Mouse (Mus musculus) kidney, postnatal 0 days (tissue): Measurements from ENCODE around the gene Tenm3. TPM values are rescaled to one million over a fixed set of nuclear protein-coding genes. Genes with fewer than 3 reads are reported as not detected.

Source experiments
- ATAC-seq: fragments of 200-750 bp; cut with Nextera tagmentation; replicated peaks from 2 replicates; pipeline ENCODE4 v1.8.0; 2017; ENCODE audit warnings: low read depth, moderate number of reproducible peaks, moderate TSS enrichment, moderate library complexity; ENCODE audit not compliant: low FRiP score
- DNase-seq: peaks from one replicate; pipeline ENCODE4 v3.0.0-alpha.2; 2016; ENCODE audit warnings: low spot score
- H3K27ac ChIP-seq: fragments of 300-500 bp; sonication (generic); 2 replicates; pipeline ENCODE4 v1.5.1; 2014; ENCODE audit warnings: mild to moderate bottlenecking
- H3K27me3 ChIP-seq: fragments of 300-500 bp; sonication (generic); 2 replicates; pipeline ENCODE4 v1.6.1; 2014; ENCODE audit warnings: low read length, mixed read lengths; ENCODE audit not compliant: insufficient read depth
- H3K36me3 ChIP-seq: fragments of 300-500 bp; sonication (generic); 2 replicates; pipeline ENCODE4 v1.6.1; 2014; ENCODE audit warnings: low read length, mixed read lengths; ENCODE audit not compliant: insufficient read depth
- H3K4me1 ChIP-seq: fragments of 300-500 bp; sonication (generic); replicated peaks from 2 replicates; pipeline ENCODE4 v1.6.1; 2014; ENCODE audit warnings: antibody characterized with exemption, low read length, mixed read lengths; ENCODE audit not compliant: insufficient read depth
- H3K4me2 ChIP-seq: fragments of 300-500 bp; sonication (generic); 2 replicates; pipeline ENCODE4 v1.6.1; 2014; ENCODE audit warnings: mild to moderate bottlenecking, low read length, moderate library complexity, mixed read lengths
- H3K4me3 ChIP-seq: fragments of 300-500 bp; sonication (generic); replicated peaks from 2 replicates; pipeline ENCODE4 v1.5.1; 2014; ENCODE audit warnings: low read depth, low read length
- H3K9ac ChIP-seq: fragments of 300-500 bp; sonication (generic); 2 replicates; pipeline ENCODE4 v1.6.1; 2014; ENCODE audit warnings: low read depth, low read length
- H3K9me3 ChIP-seq: fragments of 300-500 bp; sonication (generic); replicated peaks from 2 replicates; pipeline ENCODE4 v1.6.1; 2016; ENCODE audit warnings: low read length, inconsistent platforms, mixed read lengths
- CTCF ChIP-seq: IDR thresholded peaks from 2 replicates; pipeline ENCODE4 v1.5.1; 2016; ENCODE audit warnings: antibody characterized with exemption, low read depth, mild to moderate bottlenecking, moderate library complexity
- WGBS: fragments of 180-500 bp; shearing (Covaris S2); extraction: QIAGEN DNeasy Blood & Tissue Kit; methylation state at CpG from one replicate; pipeline ENCODE4 v1.1.7; 2014; 5-methylcytosine and 5-hydroxymethylcytosine counted together
- polyA plus RNA-seq: library from polyadenylated mRNA; unstranded; fragments of >200 nt; fragmentation: Nextera tagmentation; extraction: Ambion mirVana; gene quantifications from 2 replicates; pipeline ENCODE4 v1.2.1, GENCODE M21; 2015

Gene Tenm3
- polyA plus RNA-seq, 1 experiment from 2014 or later, result 15.3 TPM

GRCm38 (mm10) chr8:48704485-48704884, 139.3 kb downstream of the Tenm3 start:
- no peaks in the 10 kb centered on the region for H3K27me3 ChIP-seq
- H3K4me2 ChIP-seq, result no peak overlapping the region
- H3K9ac ChIP-seq, result no peak overlapping the region
- H3K36me3 ChIP-seq, result no peaks in the 10 kb centered on the region
- ATAC-seq (peak; percentile 87), DNase-seq (peak; percentile 91)
- no peaks in the 10 kb centered on the region for H3K4me1 ChIP-seq
- peak overlapping the region; percentile 57 for H3K27ac ChIP-seq
- no peaks in the 10 kb centered on the region for H3K9me3 ChIP-seq
- no peak for TF ChIP-seq CTCF
- 56% methylated on average over 6 of the region's 6 CpGs for WGBS
- no peak overlapping the region for H3K4me3 ChIP-seq

GRCm38 (mm10) chr8:48690665-48691395, 152.9 kb downstream of the Tenm3 start:
- no peak overlapping the region for H3K9ac ChIP-seq
- no peak overlapping the region for H3K27ac ChIP-seq
- peak; percentile 43; the same call in 1 of the 2 replicates for TF ChIP-seq CTCF
- H3K27me3 ChIP-seq, result no peaks in the 10 kb centered on the region
- DNase-seq (peak; percentile 71), ATAC-seq (no peak)
- 0 out of 2 replicates have a peak, but pooled peaks cover 7% of the 10 kb centered on the region for H3K4me1 ChIP-seq
- H3K4me3 ChIP-seq, result no peak overlapping the region
- 58% methylated on average over 10 of the region's 10 CpGs for WGBS
- H3K4me2 ChIP-seq, result no peak overlapping the region
- H3K9me3 ChIP-seq, result no peaks in the 10 kb centered on the region
- no peaks in the 10 kb centered on the region for H3K36me3 ChIP-seq

GRCm38 (mm10) chr8:48688706-48689105, 155.0 kb downstream of the Tenm3 start:
- H3K27ac ChIP-seq, result no peak overlapping the region
- H3K4me2 ChIP-seq, result no peak overlapping the region
- 52% methylated on average over 4 of the region's 4 CpGs for WGBS
- H3K4me3 ChIP-seq, result no peak overlapping the region
- DNase-seq, result no peak
- no peaks in the 10 kb centered on the region for H3K9me3 ChIP-seq
- 0 out of 2 replicates have a peak, but pooled peaks cover 7% of the 10 kb centered on the region for H3K4me1 ChIP-seq
- no peaks in the 10 kb centered on the region for H3K27me3 ChIP-seq
- no peaks in the 10 kb centered on the region for H3K36me3 ChIP-seq
- TF ChIP-seq CTCF, result no peak
- H3K9ac ChIP-seq, result no peak overlapping the region
- ATAC-seq, result no peak

- no peak for ATAC-seq
- H3K4me3 ChIP-seq, result no peak overlapping the region
- H3K9me3 ChIP-seq, result no peaks in the 10 kb centered on the region
- WGBS, result 26% methylated on average over 9 of the region's 9 CpGs
- H3K9ac ChIP-seq, result no peak overlapping the region
- no peaks in the 10 kb centered on the region for H3K36me3 ChIP-seq
- H3K27ac ChIP-seq, result 0 out of 2 replicates have a peak overlapping the region, but pooled peaks have one; percentile 36
- DNase-seq, result peak; percentile 80
- 0 out of 2 replicates have a peak, but pooled peaks cover 7% of the 10 kb centered on the region for H3K4me1 ChIP-seq
- no peaks in the 10 kb centered on the region for H3K27me3 ChIP-seq
- no peak overlapping the region for H3K4me2 ChIP-seq
- no peak for TF ChIP-seq CTCF
These were observed 155.6 kb downstream of the Tenm3 start for GRCm38 (mm10) chr8:48688188-48688587.

GRCm38 (mm10) chr8:48673476-48673875, 170.3 kb downstream of the Tenm3 start:
- Histone ChIP-seq H3K27ac (no peak overlapping the region), H3K4me2 (no peak overlapping the region), H3K36me3 (no peaks in the 10 kb centered on the region), H3K4me1 (no peaks in the 10 kb centered on the region), H3K4me3 (no peak overlapping the region), H3K9ac (no peak overlapping the region), H3K27me3 (no peaks in the 10 kb centered on the region), H3K9me3 (no peaks in the 10 kb centered on the region)
- WGBS, result 68% methylated on average over 2 of the region's 2 CpGs
- no peak for ATAC-seq
- no peak for DNase-seq
- no peak for TF ChIP-seq CTCF

GRCm38 (mm10) chr8:48672471-48672870, 171.3 kb downstream of the Tenm3 start:
- DNase-seq, result no peak

More at GRCm38 (mm10) chr8:48672471-48672870, 171.3 kb downstream of the Tenm3 start:
- WGBS, result 95% methylated on average over 11 of the region's 11 CpGs
- Histone ChIP-seq H3K27ac (no peak overlapping the region), H3K4me1 (no peaks in the 10 kb centered on the region), H3K36me3 (no peaks in the 10 kb centered on the region), H3K9me3 (no peaks in the 10 kb centered on the region), H3K4me2 (no peak overlapping the region), H3K27me3 (no peaks in the 10 kb centered on the region), H3K9ac (no peak overlapping the region), H3K4me3 (no peak overlapping the region)
- no peak for TF ChIP-seq CTCF
- no peak for ATAC-seq
